Mouse (Mus musculus) c-Kit-positive CD71-positive TER-119-negative erythroid progenitor cells, embryonic 14.5 days (primary cell): Measurements from ENCODE around the gene Reg4.

Experiments
- DNase-seq: peaks from one replicate; pipeline ENCODE4 v3.0.0-alpha.2; 2013; ENCODE audit warnings: low read depth

Reg4 gene

GRCm38 (mm10) chr3:98237240-98237639 is 15.3 kb downstream of the Reg4 start:
- no peak for DNase-seq

- DNase-seq, result no peak
Measured at GRCm38 (mm10) chr3:98238150-98238549, 16.2 kb downstream of the Reg4 start.

DNA sequence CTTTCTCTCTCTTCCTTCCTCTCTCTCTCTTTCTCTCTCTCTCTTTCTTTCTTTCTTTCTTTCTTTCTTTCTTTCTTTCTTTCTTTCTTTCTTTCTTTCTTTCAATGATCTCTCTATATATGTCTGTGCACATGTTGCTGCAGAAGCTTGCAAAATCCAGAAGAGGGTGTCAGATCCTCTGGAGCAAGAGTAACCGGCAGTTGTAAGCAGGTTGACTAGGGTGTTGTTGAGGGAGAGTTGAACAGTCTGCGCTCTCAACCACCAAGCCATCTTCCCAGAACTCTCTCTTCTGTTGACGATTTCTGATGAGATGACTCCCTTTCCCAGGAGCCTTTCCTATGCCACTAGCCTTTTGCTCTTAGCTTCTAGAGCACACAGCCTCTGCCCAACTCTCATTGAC is 20.1 kb downstream of the Reg4 start:
- DNase-seq, result no peak

- no peak for DNase-seq
Measured at GRCm38 (mm10) chr3:98242458-98243037, 20.6 kb downstream of the Reg4 start.

DNA sequence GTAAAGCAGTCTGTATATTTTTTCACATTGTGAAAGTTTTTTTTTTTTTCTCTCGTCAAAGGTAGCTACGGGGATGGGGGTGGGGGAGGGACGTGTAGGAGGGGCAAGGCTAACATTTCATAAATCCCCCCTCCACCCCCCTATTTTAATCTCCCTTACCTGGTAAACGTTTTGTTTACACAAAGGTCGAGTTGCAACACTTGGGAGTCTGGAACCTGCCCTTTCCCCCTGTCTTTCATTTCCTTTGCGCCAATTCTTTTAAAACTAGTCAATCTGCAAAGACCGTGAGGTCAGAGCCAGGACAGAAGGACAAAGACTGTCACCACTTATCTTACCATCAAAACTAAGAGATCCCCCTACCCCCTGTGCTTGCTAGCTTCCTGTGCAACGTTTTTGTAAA is 23.9 kb downstream of the Reg4 start:
- DNase-seq, result no peak

- no peak for DNase-seq
Measured at GRCm38 (mm10) chr3:98246985-98247751, 25.2 kb downstream of the Reg4 start.

DNA sequence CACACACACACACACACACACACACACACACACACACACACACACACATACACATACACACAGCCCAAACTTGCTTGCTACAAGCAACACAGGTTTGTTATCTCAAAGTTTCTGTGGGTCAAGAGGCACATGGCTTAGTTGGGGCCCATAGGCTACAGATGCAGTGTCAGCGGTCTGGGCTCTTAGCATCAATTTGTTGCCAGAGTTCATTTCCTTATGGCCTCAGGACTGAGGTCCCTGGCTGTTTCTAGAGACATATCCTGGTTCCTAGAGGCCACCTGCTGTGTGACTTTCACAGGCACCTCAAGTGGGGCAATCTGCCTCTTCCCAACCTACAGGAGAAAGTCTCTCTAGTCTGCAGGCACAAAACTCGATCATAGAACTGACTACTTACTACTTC is 27.4 kb downstream of the Reg4 start:
- no peak for DNase-seq

DNA sequence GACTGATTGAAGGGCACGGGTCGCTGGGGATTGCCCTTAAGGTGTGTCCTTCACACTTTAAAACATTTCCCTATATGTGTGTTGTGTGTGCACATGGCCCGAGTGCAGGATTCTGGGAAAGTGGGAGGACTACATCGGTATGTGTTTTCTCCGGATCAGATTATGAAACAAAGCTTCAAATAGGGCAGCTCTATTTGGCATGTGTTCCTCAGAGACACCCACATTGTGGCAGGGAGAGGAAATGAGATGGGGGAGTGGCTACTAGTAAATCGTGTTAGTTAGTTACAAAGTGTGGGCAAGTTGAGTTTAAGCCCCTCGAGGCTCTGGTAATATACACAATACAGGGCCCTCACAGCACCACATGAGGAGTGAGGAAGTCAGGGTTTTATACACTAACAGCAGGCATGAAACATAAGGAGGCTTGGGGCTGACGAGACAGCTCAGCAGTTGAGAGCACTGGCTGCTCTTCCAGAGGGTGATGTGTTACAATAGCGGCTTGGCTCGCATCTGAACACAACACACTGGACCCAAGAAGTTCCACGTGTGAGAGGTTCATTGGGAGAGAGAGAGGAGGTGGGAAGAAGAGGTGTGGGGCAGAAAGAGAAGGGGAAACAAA is 28.0 kb downstream of the Reg4 start:
- DNase-seq, result no peak

DNA sequence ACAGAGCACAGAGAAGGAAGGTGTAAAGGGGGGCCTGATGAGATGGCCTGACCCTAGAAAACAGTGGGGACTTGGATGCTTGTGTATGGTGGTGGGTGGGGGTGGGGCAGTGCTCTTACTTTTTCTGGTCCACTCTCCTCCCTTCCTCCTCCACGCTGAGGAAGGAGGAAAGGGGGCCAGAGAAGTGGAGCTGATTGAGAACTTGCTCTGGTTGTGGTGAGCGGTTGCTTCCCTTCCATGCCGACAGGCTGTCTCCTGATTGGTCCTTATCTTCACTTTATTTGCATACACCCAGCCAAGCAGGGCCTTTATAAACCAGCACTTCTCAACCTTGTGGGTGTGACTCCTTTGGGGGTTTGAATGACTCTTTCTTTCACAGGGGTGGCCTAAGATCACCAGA is 32.1 kb downstream of the Reg4 start:
- DNase-seq, result no peak

GRCm38 (mm10) chr3:98254656-98255583 is 33.0 kb downstream of the Reg4 start:
- DNase-seq, result no peak

- no peak for DNase-seq
Measured at GRCm38 (mm10) chr3:98258723-98259122, 36.8 kb downstream of the Reg4 start.

- DNase-seq, result no peak
Measured at GRCm38 (mm10) chr3:98259271-98259751, 37.4 kb downstream of the Reg4 start.

DNA sequence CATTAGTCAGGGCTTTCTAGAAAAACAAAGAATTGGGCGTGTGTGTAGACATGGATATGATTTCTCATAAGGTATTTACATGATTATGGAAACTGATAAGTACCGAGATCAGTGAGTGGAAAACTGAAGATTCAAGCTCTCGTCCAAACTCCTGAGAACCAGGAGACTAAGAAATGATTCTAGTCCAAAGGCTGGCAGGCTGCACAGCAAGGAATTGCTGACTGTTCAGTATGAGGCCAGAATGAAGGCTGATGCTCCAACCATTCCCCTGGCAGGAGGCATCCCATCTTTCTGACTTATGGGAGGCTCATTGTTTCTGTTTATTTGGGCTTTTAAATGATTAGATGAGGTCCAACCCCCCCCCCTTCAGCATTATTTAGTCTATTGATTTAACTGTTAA is 38.6 kb downstream of the Reg4 start:
- no peak for DNase-seq

DNA sequence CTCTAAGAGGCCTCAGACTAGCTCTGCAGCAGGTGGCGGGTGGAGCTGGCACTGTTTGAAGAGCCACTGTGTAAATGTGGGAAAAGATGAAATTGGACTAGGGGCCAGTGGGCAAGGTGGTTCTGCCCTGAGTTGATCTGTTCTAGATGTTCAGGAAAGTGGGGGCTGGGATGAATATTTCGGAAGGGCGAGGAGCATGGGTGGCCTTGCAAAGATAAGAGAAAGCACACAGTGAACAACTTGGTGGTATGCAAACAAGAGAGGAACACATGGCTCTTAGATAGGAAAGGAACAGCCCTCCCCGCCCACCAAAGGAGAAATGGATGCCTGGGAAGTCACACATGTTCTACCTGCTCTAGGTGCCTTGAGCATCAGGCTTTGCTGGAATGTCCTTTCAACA is 39.5 kb downstream of the Reg4 start:
- peak; percentile 35 for DNase-seq

DNA sequence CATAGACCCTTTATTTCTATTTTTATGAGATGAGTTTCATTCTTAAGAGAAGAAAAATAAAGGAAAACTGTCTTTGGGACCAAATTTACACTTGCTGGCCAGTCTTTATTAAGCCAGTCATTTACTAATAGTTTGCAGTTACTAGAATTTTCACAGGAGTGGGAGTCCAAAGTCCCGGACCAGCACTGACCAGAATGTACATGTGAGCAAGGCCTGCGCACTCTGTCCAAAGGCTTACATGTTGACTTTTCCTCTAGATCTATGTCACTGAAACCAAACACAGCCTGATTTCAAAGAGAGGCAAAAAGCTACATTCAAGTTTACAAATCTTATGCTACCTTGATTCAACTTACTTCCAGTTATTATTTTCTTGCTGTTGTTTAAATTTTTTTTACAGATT is 40.2 kb downstream of the Reg4 start:
- DNase-seq, result no peak

DNA sequence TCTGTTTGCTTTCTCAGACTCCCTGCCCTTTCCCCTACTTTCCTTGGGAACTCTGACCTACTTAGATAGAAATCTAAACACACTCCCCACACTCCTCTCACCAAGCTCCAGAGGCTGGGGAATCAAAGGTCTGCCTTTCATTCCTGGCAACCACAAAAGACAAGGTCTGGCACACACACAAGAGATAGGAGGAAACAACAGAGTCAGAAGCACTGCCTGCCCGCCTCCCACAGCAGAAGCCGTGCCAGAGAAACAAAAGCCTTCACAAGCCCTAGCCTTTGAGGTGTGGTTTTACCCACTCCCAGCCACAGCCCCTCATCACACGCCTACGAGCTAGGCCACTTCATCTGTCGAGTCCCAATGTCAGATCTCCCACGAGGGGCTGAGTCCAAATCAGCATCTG is 45.3 kb downstream of the Reg4 start:
- DNase-seq, result no peak

GRCm38 (mm10) chr3:98273623-98274398 is 51.9 kb downstream of the Reg4 start:
- DNase-seq, result no peak

GRCm38 (mm10) chr3:98279682-98280081 is 57.7 kb downstream of the Reg4 start:
- DNase-seq, result no peak

GRCm38 (mm10) chr3:98280204-98280932 is 58.4 kb downstream of the Reg4 start, which contains the start of gene Hmgcs2:
TSS of gene Hmgcs2 (plus strand) at chr3:98280435.
- DNase-seq, result no peak

DNA sequence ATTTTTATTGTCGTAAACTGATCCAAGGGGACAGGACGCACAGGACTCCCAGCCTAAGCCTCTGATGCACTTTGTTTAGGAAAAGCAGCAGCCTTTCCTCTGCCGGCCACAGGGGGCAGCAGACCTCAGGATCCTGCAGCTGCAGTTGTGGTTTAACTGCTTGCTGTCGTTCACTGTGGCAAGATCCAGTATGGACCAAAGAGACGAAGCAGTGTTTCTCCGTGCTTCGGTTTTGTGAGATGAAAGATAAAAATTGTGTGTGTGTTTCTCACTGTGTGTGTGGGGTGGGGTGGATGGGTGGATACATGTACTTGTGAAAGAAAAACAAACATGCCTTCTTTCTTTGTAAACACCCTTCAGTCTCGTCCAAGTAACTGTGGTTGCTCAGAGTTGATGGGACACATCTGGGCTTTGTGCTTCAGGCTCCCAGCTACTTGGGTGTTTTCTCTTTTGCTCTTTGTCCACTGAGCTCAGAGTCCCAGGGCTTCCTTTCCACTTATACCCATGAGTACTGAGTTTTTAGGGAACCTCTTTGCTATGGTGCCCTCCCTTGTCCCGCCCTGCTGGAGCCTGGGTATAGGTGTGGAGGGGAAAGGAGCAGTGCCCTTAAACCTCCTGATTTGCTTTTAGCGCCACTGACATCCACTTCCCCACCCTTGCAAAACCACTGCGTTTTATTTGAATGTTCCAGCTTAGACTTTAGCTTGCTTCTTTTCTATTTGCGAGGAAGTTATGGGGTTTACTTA is 59.1 kb downstream of the Reg4 start:
- no peak for DNase-seq
